Mouse (Mus musculus) hematopoietic stem cell, adult 5-6 weeks (primary cell): ENCODE data around the gene Rtp3. TPM values are rescaled to one million over a fixed set of nuclear protein-coding genes. Genes with fewer than 3 reads are reported as not detected.
A peak's percentile ranks its signal among the peaks of the same experiment; 100 is the strongest.

ENCODE experiments used
- ATAC-seq, 2 experiments: fragments of 125-278 bp in 1 of 2; replicated peaks in 1 of 2; 2 replicates each; pipeline ENCODE4 v1.8.0; 2016 to 2017; ENCODE audit warnings: inconsistent platforms in 2 of 2, mild to moderate bottlenecking in 2 of 2, moderate number of reproducible peaks in 2 of 2, low read depth in 1 of 2, moderate TSS enrichment in 1 of 2; ENCODE audit not compliant: low FRiP score in 2 of 2, poor library complexity in 2 of 2, severe bottlenecking in 2 of 2, insufficient read depth in 1 of 2, low TSS enrichment in 1 of 2
- total RNA-seq: library from RNA; stranded (forward); fragments of 172-1452, 232-1000 nt; gene quantifications from 2 replicates; pipeline ENCODE4 v1.2.3, GENCODE M21; 2017

The Rtp3 gene
- total RNA-seq, 1 experiment from 2014 or later: not detected

GRCm38 (mm10) chr9:110952931-110953549, 37.3 kb downstream of the Rtp3 start:
- no peak for ATAC-seq

GRCm38 (mm10) chr9:110952398-110952797, 38.0 kb downstream of the Rtp3 start:
- ATAC-seq: peak; percentile 23 to 43; a peak in 1 of 4 replicates

- peak in 1 of 2 experiments; percentile 25; a peak in 1 of 4 replicates for ATAC-seq
These were observed 38.5 kb downstream of the Rtp3 start for GRCm38 (mm10) chr9:110951866-110952265.

- no peak for ATAC-seq
These were observed 39.0 kb downstream of the Rtp3 start, which contains the start of gene Lrrc2 for GRCm38 (mm10) chr9:110951397-110951796. Gene Lrrc2, plus strand, starts transcription at chr9:110951545.

GRCm38 (mm10) chr9:110950109-110950508, 40.3 kb downstream of the Rtp3 start:
- no peak for ATAC-seq

GRCm38 (mm10) chr9:110948813-110949310, 41.5 kb downstream of the Rtp3 start:
- ATAC-seq: no peak

GRCm38 (mm10) chr9:110947900-110948299, 42.5 kb downstream of the Rtp3 start:
- no peak for ATAC-seq

- ATAC-seq: no peak
These were observed 43.1 kb downstream of the Rtp3 start for GRCm38 (mm10) chr9:110947261-110947661.

GRCm38 (mm10) chr9:110946548-110947044, 43.8 kb downstream of the Rtp3 start:
- peak; percentile 72 to 85 for ATAC-seq

GRCm38 (mm10) chr9:110945926-110946325, 44.5 kb downstream of the Rtp3 start, which contains the start of gene Tdgf1:
Gene Tdgf1, minus strand, starts transcription at chr9:110946158.
- no peak for ATAC-seq

GRCm38 (mm10) chr9:110945343-110945742, 45.0 kb downstream of the Rtp3 start:
- ATAC-seq: no peak

GRCm38 (mm10) chr9:110944265-110944664, 46.1 kb downstream of the Rtp3 start:
- peak; percentile 22 to 38; a peak in 1 of 4 replicates for ATAC-seq

- no peak for ATAC-seq
These were observed 52.6 kb downstream of the Rtp3 start for GRCm38 (mm10) chr9:110937506-110938490.

GRCm38 (mm10) chr9:110935941-110936340, 54.4 kb downstream of the Rtp3 start:
- ATAC-seq: no peak
